Mouse (Mus musculus): ENCODE measurements around the gene Gm16253.

Gm16253 gene

GRCm38 (mm10) chr3:96576690-96577541, at the start of gene Gm16253:
Gene Gm16253, plus strand, starts transcription at chr3:96576984.
- peak; percentile 91 for DNase-seq (ENCODE audit: low read depth)

DNA sequence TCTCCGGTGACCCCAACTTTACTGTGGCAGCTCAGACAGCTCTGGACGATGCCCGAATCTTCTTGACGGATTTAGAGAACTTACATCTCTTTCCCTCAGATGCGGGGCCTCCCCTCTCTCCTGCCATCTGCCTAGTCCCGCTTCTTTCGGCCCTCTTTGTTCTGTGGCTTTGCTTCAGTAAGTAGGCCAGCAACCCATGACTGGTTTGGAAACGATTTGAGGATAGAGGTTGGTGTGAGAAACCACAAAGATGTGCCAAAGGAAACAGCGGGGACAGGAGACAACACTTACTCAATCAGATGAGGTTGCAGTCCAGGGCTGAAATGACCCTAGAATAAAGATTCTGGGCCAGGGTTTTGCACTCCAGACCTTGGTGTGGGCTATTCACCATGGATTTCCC, 48.3 kb upstream of the Gm16253 start:
- no peak for DNase-seq (ENCODE audit: low read depth)

DNA sequence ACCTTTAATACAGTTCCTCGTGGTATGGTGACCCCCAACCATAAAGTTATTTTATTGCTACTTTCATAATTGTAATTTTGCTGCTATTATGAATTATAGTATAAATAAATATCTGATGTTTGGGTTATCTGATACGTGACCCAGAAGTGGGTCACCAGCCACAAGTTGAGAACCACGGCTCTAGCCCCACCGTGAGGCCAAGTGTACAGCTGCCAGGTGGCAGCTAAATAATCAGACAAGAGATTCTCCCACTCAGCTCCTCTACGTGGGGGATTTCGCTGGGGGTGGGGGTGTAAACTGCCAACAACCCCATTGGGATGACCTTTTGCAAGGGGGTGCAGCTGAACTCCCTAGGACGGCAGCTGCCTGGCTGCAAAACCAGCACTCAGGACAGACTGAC, 44.7 kb upstream of the Gm16253 start:
- DNase-seq (ENCODE audit: low read depth), result no peak

- no peak for DNase-seq (ENCODE audit: low read depth)
These were observed 42.5 kb upstream of the Gm16253 start for GRCm38 (mm10) chr3:96534300-96534699.

- no peak for DNase-seq (ENCODE audit: low read depth)
These were observed 37.5 kb upstream of the Gm16253 start for GRCm38 (mm10) chr3:96539316-96539715.

DNA sequence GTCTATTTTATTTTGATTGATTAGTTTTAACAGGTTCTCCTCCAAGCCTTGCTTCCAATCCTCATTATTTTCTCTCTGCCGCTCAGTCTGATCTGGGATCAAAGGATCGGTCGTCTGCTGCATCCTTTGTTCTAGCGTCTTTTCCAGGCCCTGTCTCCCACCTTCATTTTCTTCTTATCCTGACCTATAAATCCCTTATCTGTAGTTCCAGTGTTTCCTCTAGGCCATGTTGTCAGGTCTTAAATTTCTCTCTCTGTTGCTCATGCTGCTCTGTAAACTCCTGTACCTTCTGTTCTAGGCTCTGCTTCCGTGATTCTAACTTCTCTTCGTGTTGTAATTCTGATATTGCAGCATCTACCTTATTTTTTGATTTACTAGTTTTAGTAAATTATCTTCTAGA, 36.0 kb upstream of the Gm16253 start:
- no peak for DNase-seq (ENCODE audit: low read depth)

DNA sequence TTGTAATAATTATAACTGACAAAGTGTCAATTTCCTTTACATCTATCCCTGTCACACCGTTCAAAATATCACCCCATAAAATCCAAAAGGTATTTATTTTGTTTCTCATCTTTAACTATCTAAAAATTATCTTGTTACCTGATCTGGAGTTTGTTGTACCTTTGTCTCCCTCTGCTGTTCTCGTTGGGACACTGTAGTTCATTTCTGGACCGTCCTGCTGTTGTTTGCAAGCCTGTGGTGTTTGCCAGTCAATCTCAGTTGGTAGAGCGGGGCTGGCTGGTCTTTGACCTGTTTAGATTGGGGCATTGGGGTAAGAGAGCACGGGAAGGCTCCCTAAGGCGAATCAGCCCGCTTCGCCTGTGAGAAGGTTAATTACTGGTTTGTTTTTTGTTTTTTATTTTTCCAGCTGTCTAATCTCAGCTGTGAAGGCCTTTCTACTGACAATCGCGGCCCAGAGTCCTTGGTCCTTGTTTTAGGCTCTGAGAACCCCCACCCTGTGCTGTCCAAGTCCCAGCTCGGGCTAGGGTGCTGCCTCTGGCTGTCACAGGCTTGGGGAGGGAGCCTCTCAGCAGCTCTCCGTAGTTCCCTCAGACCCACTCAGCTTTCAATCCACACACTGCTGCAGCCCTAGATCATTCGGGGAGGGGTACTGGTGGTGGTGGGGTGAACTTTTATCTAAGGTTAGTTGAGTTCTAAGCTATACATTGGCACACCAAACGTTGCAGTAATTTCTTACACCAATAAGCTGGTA, 35.3 kb upstream of the Gm16253 start:
- no peak for DNase-seq (ENCODE audit: low read depth)

- DNase-seq (ENCODE audit: low read depth), result no peak
These were observed 34.2 kb upstream of the Gm16253 start for GRCm38 (mm10) chr3:96542554-96542953.

DNA sequence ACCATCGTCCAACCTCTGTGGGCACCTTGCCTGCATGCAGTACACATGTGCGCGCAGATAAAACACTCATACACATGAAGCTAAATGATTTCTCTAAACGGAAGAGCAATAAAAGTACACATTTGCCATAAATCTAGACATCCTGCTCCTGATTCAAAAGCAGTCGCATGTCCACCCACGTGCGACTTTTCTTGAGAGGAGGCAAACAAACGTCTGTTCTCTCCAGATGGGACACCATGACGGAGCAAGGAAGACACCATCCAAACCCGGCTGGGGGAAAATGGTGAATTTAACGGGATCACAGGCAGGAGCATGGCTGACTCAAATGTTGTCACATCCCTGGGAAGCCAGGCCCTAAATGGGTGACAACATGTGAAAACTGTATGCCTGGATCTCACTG, 33.4 kb upstream of the Gm16253 start:
- DNase-seq (ENCODE audit: low read depth), result no peak

DNA sequence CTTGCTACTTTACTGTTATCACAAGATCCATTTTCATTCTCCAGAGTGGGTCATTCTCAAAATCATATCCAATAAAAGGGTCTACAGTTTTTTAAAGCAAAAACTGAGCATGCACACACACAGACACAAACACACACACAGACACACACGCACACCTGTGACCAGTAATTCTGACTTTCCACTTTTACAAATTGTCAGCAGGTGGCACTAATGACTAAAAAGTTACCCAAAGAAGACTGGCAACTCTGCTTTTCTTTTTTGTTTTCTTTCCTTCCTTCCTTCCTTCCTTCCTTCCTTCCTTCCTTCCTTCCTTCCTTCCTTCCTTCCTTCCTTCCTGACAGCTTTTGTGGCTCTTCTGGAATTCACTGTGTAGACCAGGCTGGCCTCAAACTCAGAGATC, 31.2 kb upstream of the Gm16253 start:
- DNase-seq (ENCODE audit: low read depth), result no peak

DNA sequence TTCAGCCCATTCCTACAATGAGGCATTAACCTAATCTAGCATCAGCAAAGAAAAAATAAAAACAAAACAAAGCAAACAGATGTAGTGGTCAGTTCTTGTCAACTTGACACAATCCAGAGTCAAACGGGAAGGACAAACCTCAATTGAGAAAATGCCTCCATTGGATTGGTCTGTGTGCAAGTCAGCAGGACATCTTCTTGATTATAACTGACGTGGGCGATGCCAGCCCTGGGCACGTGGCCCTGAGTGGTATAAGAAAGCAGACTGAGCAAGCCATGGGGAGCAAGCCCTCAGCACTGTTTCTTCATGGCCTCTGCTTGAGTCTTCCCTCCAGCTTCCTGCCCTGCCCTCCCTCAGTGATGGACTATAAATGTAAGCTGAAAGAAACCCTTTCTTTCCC, 29.9 kb upstream of the Gm16253 start:
- DNase-seq (ENCODE audit: low read depth), result no peak

GRCm38 (mm10) chr3:96547389-96547960, 29.3 kb upstream of the Gm16253 start:
- DNase-seq (ENCODE audit: low read depth), result no peak

DNA sequence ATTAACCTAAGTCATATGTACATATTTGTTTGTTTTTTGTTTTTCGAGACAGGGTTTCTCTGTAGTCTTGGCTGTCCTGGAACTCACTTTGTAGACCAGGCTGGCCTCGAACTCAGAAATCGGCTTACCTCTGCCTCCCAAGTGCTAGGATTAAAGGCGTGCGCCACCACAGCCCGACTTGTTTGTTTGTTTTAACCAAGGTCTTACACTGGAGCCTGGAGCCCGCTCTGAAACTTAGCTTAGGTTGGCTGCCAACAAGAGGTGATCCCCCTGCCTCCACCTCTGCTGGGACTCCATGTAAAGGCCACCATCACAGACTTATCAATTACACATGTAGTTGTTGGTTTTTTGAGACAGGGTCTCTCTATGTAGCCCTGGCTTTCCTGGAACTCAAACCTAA, 28.0 kb upstream of the Gm16253 start:
- DNase-seq (ENCODE audit: low read depth), result no peak

DNA sequence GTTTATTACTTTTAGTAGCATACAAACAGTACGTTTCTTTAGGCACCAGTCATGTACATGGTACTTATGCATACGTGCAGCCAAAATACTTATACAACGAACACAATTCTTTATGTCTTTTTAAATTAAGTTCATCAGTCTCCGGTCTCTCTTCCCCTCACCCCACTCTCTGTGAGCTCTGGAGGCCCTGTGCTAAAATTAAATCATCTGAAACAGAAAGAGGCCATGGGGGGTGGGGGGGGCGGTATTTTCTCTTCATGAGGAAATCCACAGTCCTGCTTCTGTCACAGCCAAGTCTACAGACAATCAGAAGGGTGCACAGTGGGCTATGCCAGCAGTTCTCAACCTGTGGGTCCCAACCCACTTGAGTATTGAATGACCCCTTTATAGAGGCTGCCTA, 27.4 kb upstream of the Gm16253 start:
- DNase-seq (ENCODE audit: low read depth), result no peak

DNA sequence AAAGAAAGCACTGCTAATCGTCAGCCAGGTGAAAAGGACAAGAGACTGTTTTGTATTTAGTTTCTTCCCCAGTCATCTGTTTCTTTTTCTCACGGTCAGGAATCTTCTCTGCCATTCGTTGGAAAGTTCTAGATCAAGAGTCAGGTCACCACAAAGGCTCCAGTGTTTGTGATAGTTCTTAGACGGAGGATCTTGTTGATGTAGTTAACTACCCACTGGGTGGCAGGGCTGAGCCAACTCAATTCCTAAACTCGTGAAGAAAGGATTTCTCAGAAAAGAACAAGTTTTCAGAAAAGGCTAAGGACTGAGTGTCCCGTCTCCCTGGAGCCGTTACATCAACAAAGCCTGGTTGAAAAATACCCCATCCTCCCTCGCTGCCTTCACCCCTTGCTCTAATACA, 25.6 kb upstream of the Gm16253 start:
- peak; percentile 82 for DNase-seq (ENCODE audit: low read depth)

DNA sequence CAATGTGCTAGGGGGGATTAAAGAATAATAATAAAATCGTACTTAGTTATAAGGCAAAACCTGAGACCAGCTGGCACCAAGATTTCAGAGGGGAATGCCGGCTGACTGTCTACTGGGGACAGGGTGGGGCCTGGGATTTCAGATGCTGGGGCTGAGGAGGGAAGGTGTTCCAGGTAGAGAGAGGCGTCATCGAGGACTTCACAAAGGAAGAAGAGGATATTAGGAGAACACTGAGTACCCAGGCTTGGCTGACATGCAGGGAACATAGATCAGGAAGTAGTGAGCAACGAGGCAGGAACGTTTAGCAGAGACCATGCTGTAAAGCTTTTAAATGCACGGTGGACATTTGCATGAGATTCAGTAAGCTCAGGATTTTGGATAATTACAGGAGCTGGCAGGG, 24.9 kb upstream of the Gm16253 start:
- DNase-seq (ENCODE audit: low read depth), result no peak

- no peak for DNase-seq (ENCODE audit: low read depth)
These were observed 23.2 kb upstream of the Gm16253 start for GRCm38 (mm10) chr3:96553601-96554000.

DNA sequence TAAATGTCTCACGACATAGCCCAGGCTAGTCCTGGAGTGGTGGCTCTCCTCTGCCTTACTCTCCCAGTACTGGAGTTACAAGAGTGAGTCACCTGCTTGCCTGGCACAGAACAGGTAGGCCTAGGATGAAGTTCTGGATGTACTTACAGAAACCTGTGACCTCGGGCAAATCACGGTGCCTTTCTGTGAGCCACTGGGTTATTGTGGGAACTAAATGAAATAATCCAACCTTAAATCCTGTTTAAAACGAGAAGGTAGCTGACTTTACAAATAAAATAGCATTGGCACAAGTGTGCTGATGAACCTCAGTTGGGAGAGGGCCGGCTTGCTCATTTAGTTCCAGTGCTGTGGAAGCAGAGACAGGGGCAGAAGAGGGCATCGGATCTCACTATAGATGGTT, 22.5 kb upstream of the Gm16253 start:
- DNase-seq (ENCODE audit: low read depth), result no peak

- no peak for DNase-seq (ENCODE audit: low read depth)
These were observed 21.7 kb upstream of the Gm16253 start for GRCm38 (mm10) chr3:96555041-96555596.

- no peak for DNase-seq (ENCODE audit: low read depth)
These were observed 20.7 kb upstream of the Gm16253 start for GRCm38 (mm10) chr3:96555999-96556614.

DNA sequence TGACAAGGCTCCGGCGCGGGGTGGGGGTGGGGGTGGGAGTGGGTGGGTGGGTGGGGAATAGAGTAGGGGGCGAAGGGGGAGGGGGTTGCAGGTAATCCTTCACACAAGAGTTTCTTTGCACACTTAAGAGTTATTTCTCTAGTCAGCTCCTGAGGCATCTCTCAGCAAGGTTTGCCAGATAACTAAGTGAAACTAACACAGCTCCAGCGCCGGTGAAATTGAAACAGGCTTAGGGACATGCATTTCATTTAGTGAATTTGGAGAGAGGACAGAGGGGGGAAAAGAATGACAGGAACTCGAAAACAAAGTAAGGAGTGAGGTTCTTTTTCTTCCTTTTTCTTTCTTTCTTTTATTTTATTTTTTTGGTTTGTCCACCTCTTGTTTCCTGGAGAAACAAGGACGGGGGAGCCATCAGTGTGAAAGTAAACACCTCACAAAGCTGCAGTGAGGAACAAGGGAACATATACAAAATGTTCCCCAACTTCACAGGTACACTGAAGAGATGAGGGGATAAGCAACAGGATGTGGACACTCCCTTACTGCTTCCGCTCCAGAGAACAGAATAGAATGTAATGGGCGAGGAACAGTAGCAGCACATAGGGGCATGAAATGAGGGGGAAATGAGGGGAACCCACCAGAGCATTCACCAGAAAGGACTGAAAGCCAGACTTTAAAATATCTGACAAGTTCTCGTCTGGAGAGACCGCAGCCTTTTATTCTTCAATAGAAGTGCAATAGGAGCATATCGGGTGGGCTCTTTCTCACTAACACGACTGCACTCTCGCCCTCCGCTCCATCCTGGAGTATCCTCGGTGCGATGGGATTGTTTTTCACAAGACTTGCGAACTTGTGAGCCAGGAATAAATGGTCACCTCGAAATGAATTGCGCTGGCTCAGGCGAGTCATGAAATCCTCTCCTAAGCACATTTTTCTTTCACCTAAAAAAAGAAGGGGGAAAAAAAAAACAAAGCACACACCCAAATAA, 19.8 kb upstream of the Gm16253 start:
- no peak for DNase-seq (ENCODE audit: low read depth)
